10 mouse cellular contexts compared by ENCODE assay signal in genomic region chr2:29320229-29320751, GRCm38 (mm10). TPM values are rescaled to one million over a fixed set of nuclear protein-coding genes. Genes with fewer than 3 reads are reported as not detected.
DNase-seq lines count a peak whose midpoint lies in the region; ATAC-seq and TF ChIP-seq lines count a peak whose summit lies in the region.
"Had no signal": no experiment of that assay in that cellular context is flagged by ENCODE, and none has a peak within 500 bp of the region (broad histone marks: within the 10 kb centered on the region; RNA-seq: fewer than 3 reads in every experiment).

No protein-coding gene starts in this region.

- peak; percentile 58 to 68 for DNase-seq in cerebellum, postnatal 14 days
- DNase-seq in cerebellum, adult 8-10 months: no peak
- DNase-seq in brain, embryonic 18.5 days (ENCODE audit: low read depth, low spot score): peak; percentile 71
- peak; percentile 16 for DNase-seq in layer of hippocampus, adult 9-10 months (ENCODE audit: low spot score)
- peak; percentile 26 for DNase-seq in retina, embryonic 14.5 days (ENCODE audit: low spot score)
- DNase-seq in heart, adult 18-20 months: no peak
- DNase-seq: B cell, adult 2 months; kidney, adult 2 months had no signal

- 61% methylated on average over 11 of the region's 11 CpGs for WGBS in intestine, postnatal 0 days

- H3K4me2 ChIP-seq in intestine, postnatal 0 days (replicated peaks; ENCODE audit: low read depth): no peak overlapping the region

- no peak overlapping the region for H3K4me3 ChIP-seq in intestine, postnatal 0 days (ENCODE audit: low read depth, low read length)

- no peaks in the 10 kb centered on the region for H3K9me3 ChIP-seq in intestine, postnatal 0 days (ENCODE audit: control insufficient read depth)

- no peaks in the 10 kb centered on the region for H3K4me1 ChIP-seq in intestine, postnatal 0 days (replicated peaks; ENCODE audit: control insufficient read depth, insufficient read depth, low read length)

- ATAC-seq in activated CD4-positive, CD25-positive, alpha-beta regulatory T cell, adult 4 months: no peak
- no peak for ATAC-seq in intestine, postnatal 0 days

- H3K27ac ChIP-seq in intestine, postnatal 0 days (ENCODE audit: low read depth, low read length): no peak overlapping the region

- H3K36me3 ChIP-seq in intestine, postnatal 0 days (ENCODE audit: control insufficient read depth, insufficient read depth): no peaks in the 10 kb centered on the region

- no peaks in the 10 kb centered on the region for H3K27me3 ChIP-seq in intestine, postnatal 0 days (replicated peaks; ENCODE audit: control insufficient read depth, insufficient read depth, low read length)

- no peak for TF ChIP-seq CTCF in intestine, postnatal 0 days (IDR thresholded peaks at IDR 0.05; ENCODE audit: low read depth)

- no peak overlapping the region for H3K9ac ChIP-seq in intestine, postnatal 0 days (ENCODE audit: low read depth, low read length)

RNA-seq across cellular contexts. Expression of gene Med27, which starts 26.3 kb away (rescaled TPM):
- polyA plus RNA-seq in activated CD4-positive, CD25-positive, alpha-beta regulatory T cell, adult 4 months (2017; shearing (Covaris generic)): 10 to 100 TPM; 28.9 to 31.6 TPM
- total RNA-seq in heart, adult 18-20 months (2021): 10 to 100 TPM; 15.0 to 15.3 TPM
- polyA plus RNA-seq in intestine, postnatal 0 days (2015; fragmentation: Nextera tagmentation; extraction: Ambion mirVana): 24.8 and 25.1 TPM in 2 replicates

Comparison
In these comparisons a context has a peak if more than half of its experiments do, and no peak if none do; other contexts are left out.
1. DNase-seq: peak in cerebellum, postnatal 14 days (2 of 2), brain, embryonic 18.5 days (single experiment), layer of hippocampus, adult 9-10 months (single experiment) and retina, embryonic 14.5 days (single experiment); none in cerebellum, adult 8-10 months (single experiment) and heart, adult 18-20 months (0 of 2).